Mouse (Mus musculus) gastrocnemius, adult 18-20 months (tissue): ENCODE data around the gene Myh2. TPM values are rescaled to one million over a fixed set of nuclear protein-coding genes. Genes with fewer than 3 reads are reported as not detected.

ENCODE experiments used
- DNase-seq: peaks from one replicate; pipeline ENCODE4 v3.0.0; 2021; ENCODE audit warnings: low spot score
- total RNA-seq, 2 experiments: library from RNA; stranded (reverse); gene quantifications; 2 replicates each; pipeline ENCODE4 v1.2.3; 2021

The Myh2 gene
- total RNA-seq, 2 experiments from 2014 or later, result 2,421 to 2,564 TPM

DNA sequence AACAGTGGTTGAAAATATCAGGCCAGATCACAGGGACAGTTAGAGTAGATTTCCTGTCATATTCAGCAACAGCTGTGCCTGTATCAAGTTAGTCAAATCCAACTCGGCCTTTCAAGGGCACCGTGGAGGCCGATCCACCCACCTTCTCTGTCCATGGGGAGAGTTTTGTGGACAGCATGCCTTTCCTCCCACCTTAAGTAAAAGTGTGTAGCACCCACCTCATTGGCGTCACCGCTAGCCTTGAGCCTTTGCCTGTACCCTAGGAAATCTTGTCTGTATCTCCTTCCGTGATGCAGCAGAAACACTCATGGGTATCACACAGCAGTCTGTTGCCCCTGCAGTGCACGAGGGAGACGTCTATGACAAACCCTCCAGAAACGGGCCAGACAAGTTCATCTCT is 66.0 kb downstream of the Myh2 start:
- peak; percentile 36 for DNase-seq

DNA sequence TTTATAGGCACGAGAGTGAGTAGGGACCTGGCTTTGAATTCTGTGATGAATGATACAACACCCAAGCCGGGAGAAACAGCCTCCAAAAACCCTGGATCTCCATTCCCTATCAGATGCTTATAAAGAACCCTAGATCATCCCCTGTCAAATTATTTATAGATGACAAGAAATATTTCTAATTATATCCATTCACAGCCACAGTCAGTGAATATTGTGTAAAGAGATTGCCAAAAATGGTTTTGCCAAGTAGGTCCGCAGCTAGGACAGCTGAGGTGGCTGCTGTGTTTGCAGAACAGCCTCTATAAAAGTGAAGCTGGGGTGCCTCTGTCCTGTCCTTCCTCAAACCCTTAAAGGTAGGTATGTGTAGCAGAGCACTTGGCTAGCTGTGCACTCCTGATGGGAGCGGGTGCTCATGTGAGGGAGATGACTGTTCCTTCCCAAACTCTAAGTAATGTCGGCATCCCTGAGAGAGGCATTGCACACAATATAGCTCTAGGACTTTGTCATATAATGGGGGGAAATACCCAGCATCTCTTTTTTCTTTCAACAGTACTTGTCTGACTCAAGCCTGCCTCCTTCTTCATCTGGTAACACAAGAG is 66.8 kb downstream of the Myh2 start, which contains the start of gene Myh4:
TSS of gene Myh4 (plus strand) at position 549 of the 599 bp plus-strand sequence.
- DNase-seq, result peak; percentile 67

DNA sequence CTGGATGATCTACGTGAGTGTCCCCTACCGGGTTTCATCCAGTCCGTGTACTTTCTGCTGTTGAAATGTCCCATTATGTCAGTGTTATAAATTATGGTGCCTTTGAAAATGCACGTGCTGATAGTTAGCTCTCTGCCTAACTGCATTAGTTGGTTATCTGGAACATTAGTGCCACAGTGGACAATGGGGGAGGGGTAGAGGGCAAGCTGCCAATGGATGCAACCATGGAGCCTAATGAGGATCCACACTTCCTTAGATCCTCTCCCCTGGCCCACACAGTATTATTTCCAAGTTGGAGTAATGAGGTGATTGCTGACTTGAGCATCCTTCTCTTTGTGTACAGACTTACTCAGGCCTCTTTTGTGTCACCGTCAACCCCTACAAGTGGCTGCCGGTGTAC is 70.2 kb downstream of the Myh2 start:
- DNase-seq, result peak; percentile 40

Other genes starting within 250 kb of the Myh2 start
- gene Tmem238l, start 214.4 kb upstream of the Myh2 start, total RNA-seq, result not detected
- 1 to 10 TPM in 1 of 2 experiments, under 1 TPM in 1; 0.83 to 1.0 TPM for gene Tmem220, start 145.9 kb upstream of the Myh2 start, total RNA-seq
- 1 to 10 TPM; 6.5 to 8.2 TPM for gene Adprm, start 118.4 kb upstream of the Myh2 start, total RNA-seq
- gene Sco1, start 118.4 kb upstream of the Myh2 start, total RNA-seq, result 1 to 10 TPM; 7.0 to 7.7 TPM
- gene Myh3, start 92.7 kb upstream of the Myh2 start, total RNA-seq, result 10 to 100 TPM in 1 of 2 experiments, 1 to 10 TPM in 1; 9.5 to 15.9 TPM
- gene Myh1, start 29.0 kb downstream of the Myh2 start, total RNA-seq, result 1,000 to 10,000 TPM; 2,776 to 3,903 TPM
- gene Myh4, start 67.0 kb downstream of the Myh2 start, total RNA-seq, result over 10,000 TPM; 26,101 to 26,132 TPM
- 100 to 1,000 TPM; 257 to 267 TPM for gene Myh8, start 106.1 kb downstream of the Myh2 start, total RNA-seq
- 1 to 10 TPM; 4.0 to 5.7 TPM for gene Myh13, start 150.6 kb downstream of the Myh2 start, total RNA-seq